Mouse (Mus musculus): ENCODE data around the gene Rab44.

DNA sequence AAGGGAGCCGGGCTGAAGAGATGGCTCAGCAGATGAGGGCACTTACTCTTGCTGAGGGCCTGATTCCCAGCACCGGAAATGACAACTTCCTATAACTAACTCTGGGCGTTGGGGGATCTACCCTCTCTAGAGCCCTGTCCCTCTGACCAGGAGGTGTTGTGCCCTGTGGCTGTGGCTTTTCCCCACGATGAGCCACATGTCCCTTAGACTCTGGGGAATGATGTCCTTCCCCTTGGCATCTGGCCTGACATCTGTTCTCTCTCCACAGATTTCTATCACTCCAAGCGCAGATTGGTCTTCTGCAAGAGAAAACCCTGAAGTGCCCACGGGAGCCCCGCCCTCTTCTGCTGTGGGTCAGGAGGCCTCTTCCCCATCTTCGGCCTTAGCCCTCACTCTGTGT is 14.9 kb upstream of the Rab44 start:
- TF ChIP-seq CTCF (IDR thresholded peaks at IDR 0.05; ENCODE audit: low read depth) (no peak), EP300 (IDR thresholded peaks at IDR 0.05; ENCODE audit: low read depth) (no peak)
